Mouse (Mus musculus) spleen, embryonic (tissue): ENCODE measurements around the gene Ttll5.

Source experiments
- CTCF ChIA-PET: fragments of 350-600 bp; sonication (Branson Sonifier 250); formaldehyde crosslinking; loops from one replicate; lab custom pipeline; 2022; lab: Charles Lee

Ttll5 gene

DNA sequence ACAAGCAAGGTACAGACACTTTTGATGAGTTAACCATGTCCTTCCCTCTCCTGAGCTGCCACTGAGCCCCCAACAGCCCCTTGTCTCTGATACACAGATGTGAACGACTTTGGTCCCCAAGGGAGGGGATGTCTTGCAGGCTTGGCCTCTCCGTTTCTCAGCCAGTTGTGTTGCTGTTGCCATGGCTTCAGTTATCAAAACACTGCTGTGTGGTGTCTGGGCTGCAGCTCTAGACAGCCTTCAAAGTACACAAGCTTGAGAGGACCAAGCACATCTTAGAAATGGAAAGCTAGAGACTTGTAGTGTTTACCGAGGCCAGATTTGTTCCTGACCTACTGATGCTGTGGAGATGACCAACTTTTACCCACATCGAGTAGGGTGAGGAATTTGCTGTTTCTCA, 102.4 kb downstream of the Ttll5 start:
- CTCF ChIA-PET, result no interaction called here

DNA sequence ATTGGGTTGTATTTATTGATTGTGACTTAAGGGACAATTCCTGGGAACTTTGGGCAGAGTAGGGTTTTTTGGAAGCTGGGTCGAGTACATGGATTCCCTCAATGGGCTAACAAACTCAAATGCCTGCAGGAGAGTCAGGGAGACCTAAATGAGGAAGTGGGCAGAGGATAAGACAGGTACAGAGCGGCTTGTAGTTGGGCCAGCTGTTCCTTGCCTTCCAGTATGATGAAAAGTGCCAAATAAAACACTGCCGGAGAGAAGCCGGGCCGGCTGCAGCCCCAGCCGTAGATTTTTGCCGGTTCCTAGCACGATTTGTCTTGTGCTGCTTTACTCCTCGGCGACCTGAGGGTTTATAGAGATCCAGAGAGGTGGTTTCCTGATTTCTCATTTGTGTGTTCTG, 104.1 kb downstream of the Ttll5 start:
- CTCF ChIA-PET, result interaction anchor here (0.5 kb wide), 1 partner anchor 357 kb away, joined by 3 read pairs; no protein-coding TSS in a partner anchor

DNA sequence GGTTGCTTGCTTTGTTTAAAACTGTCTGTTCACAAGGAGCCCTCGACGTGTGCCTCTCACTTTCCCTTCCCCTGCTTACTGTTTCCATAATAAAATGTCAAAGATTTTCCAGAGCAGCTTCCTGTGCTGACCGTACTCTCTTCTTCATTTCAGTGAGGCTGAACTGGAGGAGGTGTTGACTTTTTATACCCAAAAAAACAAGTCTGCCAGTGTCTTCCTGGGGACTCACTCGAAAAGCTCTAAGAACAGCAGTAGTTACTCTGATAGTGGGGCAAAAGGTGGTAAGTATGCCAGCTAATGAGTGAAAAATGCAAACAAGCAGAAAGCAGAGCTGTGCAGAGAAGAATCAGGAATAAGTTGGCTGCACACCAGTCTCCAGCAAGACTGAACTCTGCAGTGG, 105.3 kb downstream of the Ttll5 start:
- CTCF ChIA-PET, result interaction anchor here (0.7 to 1.0 kb wide), 3 partner anchors 49 to 149 kb away, joined by 3 to 5 read pairs (median 3); partner anchors contain the start of gene Tgfb3

DNA sequence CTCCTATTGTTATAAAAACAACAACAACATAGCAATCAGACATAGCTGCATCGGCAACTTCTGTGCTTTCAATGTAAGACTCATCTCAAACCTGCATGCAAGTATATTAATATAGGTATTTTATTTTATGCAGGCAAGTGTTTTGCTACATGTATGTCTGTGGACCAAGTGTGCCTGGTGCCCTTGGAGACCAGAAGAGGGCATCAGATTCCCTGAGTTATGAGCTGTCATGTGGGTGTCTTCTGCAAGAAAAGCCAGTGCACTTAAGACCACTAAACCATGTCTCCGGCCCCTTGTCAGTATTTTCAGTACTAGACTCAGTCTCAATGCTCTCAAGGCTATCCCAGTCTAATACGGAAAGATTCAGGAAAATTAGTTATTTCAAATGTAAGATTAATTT, 106.3 kb downstream of the Ttll5 start:
- CTCF ChIA-PET, result no interaction called here

DNA sequence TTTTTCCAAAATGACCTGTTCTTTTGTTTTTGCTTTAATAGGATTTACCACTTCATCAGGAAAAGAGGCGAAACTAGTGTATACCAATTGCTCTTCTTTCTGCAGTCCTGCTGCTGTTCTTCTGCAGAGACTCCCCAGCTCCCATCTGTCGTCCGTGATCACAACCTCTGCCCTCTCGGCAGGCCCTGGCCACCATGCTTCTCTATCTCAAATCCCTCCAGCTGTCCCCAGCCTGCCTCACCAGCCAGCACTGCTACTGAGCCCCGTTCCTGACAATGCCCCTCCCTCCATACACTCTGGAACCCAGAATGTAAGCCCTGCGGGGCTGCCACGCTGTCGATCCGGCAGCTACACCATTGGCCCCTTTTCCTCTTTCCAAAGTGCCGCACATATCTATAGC, 108.8 kb downstream of the Ttll5 start:
- CTCF ChIA-PET, result no interaction called here

DNA sequence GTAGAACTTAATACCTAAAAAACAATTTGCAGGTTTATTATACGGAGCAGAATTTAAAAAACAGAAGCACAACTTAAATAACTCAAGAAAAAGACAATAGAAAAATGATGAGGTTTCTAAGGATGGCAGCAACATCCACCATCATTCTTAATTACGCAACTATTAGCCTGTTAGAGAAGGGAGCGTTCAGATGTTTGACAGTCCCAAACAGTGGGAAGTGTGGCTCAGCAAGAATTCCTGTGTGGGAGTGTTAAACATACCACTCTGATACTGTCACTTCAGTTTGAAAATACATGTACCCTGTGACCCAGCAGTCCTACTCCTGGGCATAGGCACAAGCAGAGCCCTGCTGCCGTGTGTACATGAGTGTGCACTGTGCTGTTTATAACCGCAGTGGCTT, 112.9 kb downstream of the Ttll5 start:
- CTCF ChIA-PET, result no interaction called here

DNA sequence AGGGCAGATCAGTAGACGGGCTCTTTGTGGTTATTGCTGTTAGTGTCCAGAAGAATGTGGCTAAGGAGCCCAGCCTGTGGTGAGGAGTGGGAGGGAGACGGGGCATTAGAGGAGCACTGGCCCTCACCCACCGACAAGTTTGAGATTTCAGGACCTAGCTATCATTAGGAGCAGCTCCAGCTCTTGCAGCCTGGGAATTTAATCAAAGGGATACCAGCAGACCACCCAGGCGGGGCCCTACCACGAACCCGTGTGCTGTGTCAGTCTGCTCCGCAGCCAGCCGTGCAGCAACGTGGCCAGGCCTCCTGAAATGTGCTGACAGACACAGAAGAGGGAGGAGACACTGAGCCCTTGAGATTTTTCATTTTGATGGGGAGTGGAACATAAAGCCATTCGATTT, 119.0 kb downstream of the Ttll5 start:
- CTCF ChIA-PET, result no interaction called here

DNA sequence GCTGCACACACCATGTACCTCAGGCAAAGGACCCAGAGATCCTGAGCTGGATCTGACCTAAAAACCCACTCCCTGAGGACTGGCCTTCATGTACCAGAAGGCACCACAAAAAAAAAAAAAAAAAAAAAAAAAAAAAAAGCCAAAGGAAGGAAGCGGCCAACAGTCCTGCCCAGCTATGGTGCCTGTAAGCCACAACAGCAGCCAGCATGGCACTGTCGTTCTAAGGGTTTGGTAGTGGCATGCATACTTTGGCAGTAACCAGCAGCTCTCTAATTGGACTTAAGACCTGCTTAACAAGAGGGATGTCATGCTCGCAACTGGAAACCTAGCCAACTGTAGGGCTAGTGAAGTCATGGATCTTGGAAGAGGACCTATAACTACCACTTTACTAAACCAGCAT, 120.0 kb downstream of the Ttll5 start:
- CTCF ChIA-PET, result no interaction called here

DNA sequence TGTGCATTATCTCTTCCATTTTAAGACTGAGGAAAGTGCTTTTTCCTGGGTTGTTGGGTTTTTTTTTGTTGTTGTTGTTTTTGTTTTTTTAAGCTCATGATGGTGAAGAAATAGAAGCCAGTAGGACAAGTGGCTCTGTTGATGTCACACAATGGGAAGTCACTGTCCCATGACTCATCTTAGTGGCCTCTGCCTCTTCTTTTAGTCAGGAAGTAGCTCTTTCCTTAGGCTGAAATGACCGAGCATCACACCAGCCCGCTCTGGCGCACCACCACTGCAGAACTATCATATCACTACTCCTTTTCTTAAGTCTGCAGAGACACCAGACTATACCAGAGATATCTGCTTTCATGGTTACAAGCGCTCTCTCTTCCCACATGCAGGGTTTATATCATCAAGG, 122.7 kb downstream of the Ttll5 start:
- CTCF ChIA-PET, result no interaction called here

DNA sequence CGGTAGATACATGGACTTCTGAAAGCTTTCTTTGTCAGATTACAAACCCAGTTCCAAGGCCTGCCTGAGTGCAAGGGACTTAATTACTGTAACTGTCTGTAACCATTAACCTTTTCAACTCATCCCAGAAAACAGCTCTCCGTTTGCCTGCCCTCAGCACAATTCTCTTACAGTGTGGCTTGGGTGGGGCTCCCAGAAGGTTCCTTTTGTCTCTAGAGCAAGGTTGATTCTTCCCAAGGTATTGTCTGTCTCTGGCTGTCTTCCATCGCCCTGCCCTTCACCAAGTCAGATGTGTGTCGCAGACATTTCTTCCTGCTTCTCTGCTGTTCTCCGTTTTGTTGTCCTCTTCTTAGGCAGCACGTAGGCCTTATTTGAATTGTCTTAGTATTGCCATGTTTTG, 125.2 kb downstream of the Ttll5 start:
- CTCF ChIA-PET, result no interaction called here

DNA sequence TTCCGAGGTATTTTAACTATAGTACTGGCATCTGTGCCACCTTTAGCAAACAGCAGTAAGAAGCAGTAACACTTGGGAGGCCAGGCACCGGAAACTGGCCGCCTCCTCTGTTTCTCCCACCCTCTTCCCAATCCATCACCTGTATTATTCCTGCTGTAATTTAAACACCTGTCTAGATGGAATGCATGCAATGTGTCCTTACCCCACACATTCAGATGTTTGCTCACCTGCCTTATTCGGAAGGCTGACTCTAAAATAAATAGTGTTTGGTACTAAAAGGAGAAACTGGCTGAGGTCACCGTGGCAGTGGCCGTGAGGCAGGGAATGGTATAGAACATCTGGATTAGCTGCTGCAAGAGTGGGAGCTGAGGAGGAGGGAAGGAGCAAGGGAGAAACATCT, 125.9 kb downstream of the Ttll5 start:
- CTCF ChIA-PET, result no interaction called here

DNA sequence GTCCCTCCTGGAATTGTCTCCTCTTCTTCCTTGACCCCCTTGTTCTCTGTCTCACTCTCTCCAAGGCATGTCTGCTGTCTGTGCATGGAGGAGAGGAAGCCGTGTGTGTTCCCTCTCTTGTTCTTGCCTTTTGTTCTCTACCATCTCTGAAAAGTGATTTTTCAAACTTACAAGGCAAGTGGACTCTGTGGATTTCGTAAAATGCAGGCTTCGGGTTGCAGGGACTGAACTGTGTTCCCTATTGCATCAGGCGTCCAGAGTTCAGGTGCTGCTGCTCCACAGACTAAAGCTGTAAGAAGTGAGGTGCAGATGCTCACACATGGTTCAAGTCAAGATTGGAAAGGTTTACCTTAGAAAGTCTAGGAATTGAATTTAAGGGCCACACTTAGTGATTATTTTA, 126.6 kb downstream of the Ttll5 start:
- CTCF ChIA-PET, result interaction anchor here (1.3 kb wide), 1 partner anchor 19 kb away, joined by 4 read pairs; no protein-coding TSS in a partner anchor

DNA sequence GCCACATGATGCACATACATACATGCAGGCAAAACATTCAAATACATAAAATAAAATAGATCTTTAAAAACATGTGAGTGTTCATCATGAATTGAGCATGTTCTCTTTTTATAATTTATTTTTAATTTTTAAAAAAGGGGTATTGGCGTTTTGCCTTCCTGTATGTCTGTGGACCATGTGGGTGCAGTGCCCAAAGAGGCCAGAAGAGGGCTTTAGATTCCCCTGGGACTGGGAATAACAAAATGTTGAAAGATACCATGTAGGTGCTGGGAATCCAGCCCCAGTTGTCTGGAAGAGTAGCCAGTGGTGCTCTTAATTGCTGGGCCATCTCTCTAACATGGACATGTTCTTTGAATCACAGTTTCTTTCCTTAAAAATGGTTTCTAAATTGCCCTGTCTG, 127.4 kb downstream of the Ttll5 start:
- CTCF ChIA-PET, result interaction anchor here (1.3 kb wide), 1 partner anchor 18 kb away, joined by 4 read pairs; no protein-coding TSS in a partner anchor

DNA sequence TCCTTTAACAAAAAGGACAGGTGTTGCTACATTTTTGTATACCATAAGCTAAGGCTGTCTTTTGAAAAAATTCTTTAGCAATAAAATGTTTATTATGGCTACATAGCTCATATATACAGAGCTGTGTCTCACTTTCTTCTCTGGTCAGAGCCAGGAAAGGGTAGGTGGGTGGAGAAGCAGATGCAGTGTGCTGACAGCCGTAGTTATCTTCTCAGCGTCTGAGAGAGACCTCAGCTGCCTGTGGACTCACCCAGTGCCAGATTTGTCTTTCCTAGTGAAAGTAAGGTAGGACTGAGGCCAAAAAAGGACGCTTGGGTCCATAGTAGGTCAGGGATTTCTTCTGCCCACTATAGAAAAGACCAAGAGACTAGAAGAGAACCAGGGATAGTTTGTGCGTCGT, 127.9 kb downstream of the Ttll5 start:
- CTCF ChIA-PET, result interaction anchor here (1.3 kb wide), 1 partner anchor 18 kb away, joined by 4 read pairs; no protein-coding TSS in a partner anchor

DNA sequence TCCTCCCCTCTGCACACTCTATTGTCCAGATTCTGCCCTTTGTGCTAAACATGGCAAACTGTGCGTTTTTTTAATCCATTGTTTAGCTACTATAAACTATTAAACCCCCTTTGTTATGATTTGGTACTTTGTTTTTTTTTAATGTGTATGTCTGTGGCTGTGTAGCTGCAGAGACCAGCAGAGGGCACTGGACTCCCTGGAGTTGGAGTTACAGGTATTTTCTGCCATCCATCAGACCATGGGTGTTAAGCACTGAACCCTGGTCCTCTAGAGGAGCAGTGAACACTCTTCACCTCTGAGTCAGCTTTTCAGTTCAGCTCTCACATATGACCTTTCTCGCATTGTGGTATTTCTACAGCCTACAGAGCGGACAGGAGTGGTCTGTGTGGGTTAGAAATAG, 129.7 kb downstream of the Ttll5 start:
- CTCF ChIA-PET, result no interaction called here

DNA sequence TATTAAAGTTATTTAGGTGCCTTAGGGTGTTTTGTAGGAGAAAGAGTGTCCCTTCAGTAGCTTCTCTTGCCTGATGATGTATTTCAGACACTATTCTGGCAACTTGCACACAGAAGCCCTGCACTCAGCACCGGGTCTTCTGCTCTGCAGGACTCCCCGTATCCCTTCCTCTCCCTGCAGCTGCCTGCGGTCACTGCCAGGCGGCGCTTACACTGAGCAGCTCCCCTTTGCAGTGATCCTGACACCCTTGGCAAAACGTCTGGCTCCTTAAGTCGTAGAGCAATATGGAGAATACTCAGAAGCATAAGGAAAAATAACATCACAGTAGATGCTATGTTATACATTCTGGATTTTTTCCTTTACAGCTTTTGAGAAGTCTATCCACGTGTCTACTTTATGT, 130.6 kb downstream of the Ttll5 start:
- CTCF ChIA-PET, result interaction anchor here (0.5 kb wide), 1 partner anchor 218 kb away, joined by 3 read pairs; no protein-coding TSS in a partner anchor

DNA sequence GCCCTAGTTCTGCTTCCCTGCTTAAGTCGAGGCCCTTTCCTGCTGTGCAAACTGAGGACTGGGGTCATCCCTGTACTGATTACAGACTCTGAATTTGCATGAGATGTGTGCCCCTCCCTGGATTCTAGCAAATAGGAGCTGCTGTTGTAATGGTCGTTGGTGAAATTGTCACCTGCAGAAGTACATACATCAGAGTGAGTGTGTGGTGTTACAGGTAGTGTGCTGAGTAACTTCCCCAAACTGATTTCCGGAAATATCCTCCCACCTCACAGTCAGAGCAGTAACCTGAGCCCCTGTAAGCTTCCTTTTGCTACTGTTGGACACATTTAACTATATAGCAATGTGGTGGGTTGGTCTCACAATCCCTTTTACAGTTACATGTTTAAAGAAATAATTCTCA, 131.2 kb downstream of the Ttll5 start:
- CTCF ChIA-PET, result interaction anchor here (1.0 kb wide), 1 partner anchor 18 kb away, joined by 4 read pairs; no protein-coding TSS in a partner anchor

DNA sequence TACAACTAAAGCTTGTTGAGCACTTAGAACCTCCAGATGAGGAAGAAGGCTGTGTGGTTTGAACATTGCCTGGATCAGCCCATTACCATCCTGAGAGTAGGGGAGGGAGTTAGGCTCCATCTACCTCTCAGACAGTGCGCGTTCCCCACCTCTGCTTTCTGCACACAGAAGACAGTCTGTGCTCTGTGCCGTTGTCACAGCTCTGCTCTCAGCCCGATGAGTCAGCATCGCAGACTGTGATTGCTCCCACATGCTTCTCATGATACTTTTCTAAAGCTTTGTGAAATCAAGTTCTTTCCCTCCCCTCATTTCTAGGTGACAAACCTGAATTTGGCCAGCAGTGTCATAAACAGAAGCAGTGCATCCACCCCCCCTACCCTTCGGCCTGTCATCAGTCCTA, 131.8 kb downstream of the Ttll5 start:
- CTCF ChIA-PET, result interaction anchor here (1.0 kb wide), 1 partner anchor 18 kb away, joined by 4 read pairs; no protein-coding TSS in a partner anchor

DNA sequence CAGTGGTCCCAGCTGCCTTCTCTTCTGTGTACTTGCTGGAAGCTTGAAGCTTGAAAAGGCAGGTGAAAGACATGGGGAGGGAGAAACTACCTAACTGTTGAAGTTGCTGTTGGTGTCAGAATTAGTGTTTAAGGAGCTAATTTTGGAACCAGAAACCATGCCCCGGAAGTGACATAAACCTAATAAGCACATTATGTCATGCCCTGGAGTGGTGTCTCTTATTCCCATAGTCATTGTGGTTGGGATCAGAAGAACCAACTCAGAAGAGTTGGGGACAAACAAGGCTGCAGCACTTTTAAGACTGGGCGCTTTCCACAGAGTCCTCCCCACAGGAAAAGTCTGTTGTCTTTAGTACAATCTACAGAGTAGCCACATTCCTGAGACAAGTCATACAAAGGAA, 134.0 kb downstream of the Ttll5 start:
- CTCF ChIA-PET, result no interaction called here

DNA sequence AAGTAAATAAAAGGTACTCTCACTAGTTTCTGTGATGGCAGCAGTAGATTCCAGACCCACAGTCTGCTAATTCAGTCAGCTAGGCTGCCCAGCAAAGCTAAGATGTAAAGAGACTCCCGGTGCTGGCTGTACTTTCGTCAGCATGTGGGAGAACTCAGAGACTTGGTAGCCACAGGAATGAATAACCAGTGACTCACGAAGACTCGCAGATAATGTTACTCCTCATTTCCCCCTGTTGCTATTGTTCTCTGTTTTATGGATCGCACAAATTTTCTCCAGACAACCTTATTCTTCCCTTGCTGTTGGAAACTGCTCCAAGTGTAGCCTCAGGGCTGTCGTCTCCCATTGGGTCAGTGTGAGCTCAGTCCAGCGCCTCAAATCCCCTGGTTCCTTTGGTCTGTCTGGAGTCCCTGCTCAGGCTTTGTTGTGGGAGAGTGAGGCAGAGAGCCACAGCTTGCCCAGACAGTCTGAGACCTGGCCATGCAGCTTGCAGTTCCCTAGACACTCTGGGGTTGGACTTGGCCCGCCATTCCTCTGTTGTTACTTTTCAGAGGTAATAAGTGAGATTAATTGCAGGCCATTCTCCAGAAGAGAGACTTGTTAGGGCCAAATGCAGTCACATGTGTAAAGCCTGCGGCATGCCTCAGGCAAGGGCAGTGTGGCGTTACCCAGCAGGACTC, 135.5 kb downstream of the Ttll5 start:
- CTCF ChIA-PET, result interaction anchor here (0.5 to 0.8 kb wide), 3 partner anchors 11 to 137 kb away, joined by 3 to 9 read pairs (median 9); no protein-coding TSS in a partner anchor

DNA sequence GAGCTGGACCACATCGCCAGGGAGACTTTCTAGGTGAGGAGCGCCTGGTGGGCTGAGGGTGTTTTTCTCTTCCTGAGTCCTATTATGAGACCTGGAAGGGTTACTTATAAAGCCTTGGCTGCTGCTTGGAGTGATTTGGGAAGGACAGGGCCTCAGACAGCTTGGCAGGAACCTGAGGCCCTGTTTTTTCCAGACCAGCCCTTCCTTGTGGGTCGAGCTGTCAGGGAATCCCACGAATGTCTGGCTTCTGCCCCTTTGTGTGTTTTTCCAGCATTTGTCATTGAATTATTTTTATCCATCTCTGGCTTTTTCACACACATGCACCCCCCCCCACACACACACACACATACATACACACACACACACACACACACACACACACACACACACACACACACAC, 136.2 kb downstream of the Ttll5 start:
- CTCF ChIA-PET, result interaction anchor here (0.7 to 0.8 kb wide), 2 partner anchors 10 to 23 kb away, joined by 3 to 9 read pairs; no protein-coding TSS in a partner anchor

DNA sequence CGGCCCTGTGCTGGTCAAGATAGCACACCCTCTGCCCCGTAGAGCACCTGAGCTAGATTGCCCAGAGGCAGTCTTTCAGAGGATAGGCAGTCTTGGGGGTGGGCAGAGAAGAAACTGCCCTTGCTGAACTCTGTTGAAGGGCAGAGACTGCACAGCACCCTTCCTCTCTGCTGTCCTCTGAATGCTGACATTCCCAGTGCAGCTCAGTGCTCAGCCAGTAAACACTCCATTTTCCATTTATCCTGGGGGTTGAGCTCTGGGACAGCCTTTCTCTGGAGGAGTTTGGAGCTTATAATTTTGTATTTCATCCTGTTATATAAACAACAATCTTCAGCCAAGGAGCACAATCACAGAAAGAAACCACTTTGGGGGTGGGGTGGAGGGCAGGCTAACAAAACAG, 138.7 kb downstream of the Ttll5 start:
- CTCF ChIA-PET, result interaction anchor here (1.1 to 1.4 kb wide), 2 partner anchors 11 to 29 kb away, joined by 3 to 4 read pairs; no protein-coding TSS in a partner anchor

DNA sequence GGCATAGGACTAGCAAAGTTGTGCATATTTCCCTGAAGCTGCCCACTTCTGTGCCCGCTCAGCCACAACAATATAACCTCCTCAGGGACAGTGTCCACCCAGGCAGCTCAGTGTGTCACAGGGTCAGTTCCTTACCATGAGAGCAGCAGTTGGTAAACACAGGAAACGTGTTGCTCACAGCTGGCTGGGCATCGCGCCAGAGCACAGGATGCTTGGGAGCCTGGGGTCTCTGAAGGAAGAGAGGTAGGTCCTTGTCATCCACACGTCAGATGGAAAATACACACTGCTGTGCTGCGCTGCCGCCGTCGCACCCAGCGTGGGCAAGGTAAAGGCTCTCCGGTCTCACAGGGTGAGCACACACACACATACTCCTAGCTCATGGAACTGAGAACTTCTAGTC, 139.2 kb downstream of the Ttll5 start:
- CTCF ChIA-PET, result interaction anchor here (1.1 to 1.4 kb wide), 2 partner anchors 10 to 29 kb away, joined by 3 to 4 read pairs; no protein-coding TSS in a partner anchor
